ENCODE assay signal across 22 mouse cellular contexts in genomic region chr8:85716696-85717095, GRCm38 (mm10). TPM values are rescaled to one million over a fixed set of nuclear protein-coding genes. Genes with fewer than 3 reads are reported as not detected.
A peak's percentile ranks its signal among the peaks of the same experiment; 100 is the strongest.
DNase-seq lines count a peak whose midpoint lies in the region; ATAC-seq and TF ChIP-seq lines count a peak whose summit lies in the region.
"Had no signal": no experiment of that assay in that cellular context is flagged by ENCODE, and none has a peak within 500 bp of the region (broad histone marks: within the 10 kb centered on the region; RNA-seq: fewer than 3 reads in every experiment).

No protein-coding gene starts in this region.

- H3K9ac ChIP-seq in lung, postnatal 0 days (replicated peaks; ENCODE audit: low read depth), result no peak overlapping the region
- H3K9ac ChIP-seq: embryonic facial prominence, embryonic 13.5 days; embryonic facial prominence, embryonic 15.5 days; forebrain, embryonic 12.5 days had no signal

- no peaks in the 10 kb centered on the region for H3K9me3 ChIP-seq in lung, postnatal 0 days (ENCODE audit: low read length)
- H3K9me3 ChIP-seq: embryonic facial prominence, embryonic 13.5 days; embryonic facial prominence, embryonic 15.5 days; forebrain, embryonic 10.5 days; forebrain, embryonic 12.5 days; G1E had no signal

- TF ChIP-seq EP300 in lung, postnatal 0 days (IDR thresholded peaks at IDR 0.05), result no peak

- no peak overlapping the region for H3K27ac ChIP-seq in lung, postnatal 0 days (ENCODE audit: low read length)
- H3K27ac ChIP-seq: embryonic facial prominence, embryonic 13.5 days; embryonic facial prominence, embryonic 15.5 days; forebrain, embryonic 10.5 days; forebrain, embryonic 12.5 days had no signal

- DNase-seq in adrenal gland, adult (ENCODE audit: inconsistent age in 2 of 2, low spot score in 1 of 2), result peak; percentile 33 to 54
- DNase-seq in adrenal gland, postnatal 4 days (ENCODE audit: low spot score in 2 of 2), result no peak
- peak; percentile 88 for DNase-seq in A20 (ENCODE audit: low read depth, low spot score)
- DNase-seq in adrenal gland, adult 8-10 months, result peak; percentile 2
- DNase-seq in adrenal gland, postnatal 14 days, result peak; percentile 6
- no peak for DNase-seq in lung, postnatal 0 days (ENCODE audit: low spot score)
- DNase-seq in cerebellum, adult 8-10 months, result no peak
- DNase-seq: cerebellum, adult 11 months; cerebellum, adult 18-20 months; cerebellum, adult 9-10 months; cerebellum, postnatal 36 days; embryo, embryonic 11 days had no signal

- ATAC-seq in activated CD4-positive, CD25-positive, alpha-beta regulatory T cell, adult 4 months, result no peak
- no peak for ATAC-seq in lung, postnatal 0 days
- ATAC-seq: forebrain, embryonic 14.5 days; forebrain, embryonic 16.5 days; Patski had no signal

- no peak for TF ChIP-seq CTCF in lung, postnatal 0 days (IDR thresholded peaks at IDR 0.05)

- no peak overlapping the region for H3K4me2 ChIP-seq in lung, postnatal 0 days (replicated peaks; ENCODE audit: low read depth, low read length)
- H3K4me2 ChIP-seq: embryonic facial prominence, embryonic 13.5 days; embryonic facial prominence, embryonic 15.5 days; forebrain, embryonic 12.5 days had no signal

- WGBS in lung, postnatal 0 days, result 87% methylated on average over 4 of the region's 4 CpGs

- H3K4me1 ChIP-seq in lung, postnatal 0 days (ENCODE audit: insufficient read depth, low read depth, low read length), result no peaks in the 10 kb centered on the region
- H3K4me1 ChIP-seq: embryonic facial prominence, embryonic 13.5 days; embryonic facial prominence, embryonic 15.5 days; forebrain, embryonic 10.5 days; forebrain, embryonic 12.5 days had no signal

- H3K4me3 ChIP-seq in lung, postnatal 0 days (ENCODE audit: low read depth, low read length), result no peak overlapping the region
- H3K4me3 ChIP-seq: embryonic facial prominence, embryonic 13.5 days; embryonic facial prominence, embryonic 15.5 days; erythroblast, embryonic 14.5 days; forebrain, embryonic 10.5 days; forebrain, embryonic 12.5 days had no signal

- no peaks in the 10 kb centered on the region for H3K27me3 ChIP-seq in lung, postnatal 0 days (replicated peaks; ENCODE audit: insufficient read depth, low read length)
- H3K27me3 ChIP-seq: embryonic facial prominence, embryonic 13.5 days; embryonic facial prominence, embryonic 15.5 days; forebrain, embryonic 12.5 days; Patski had no signal

- H3K36me3 ChIP-seq in lung, postnatal 0 days (ENCODE audit: insufficient read depth, low read length), result no peaks in the 10 kb centered on the region; the same call in 1 of the 2 replicates

RNA-seq across cellular contexts. Expression of gene Neto2, which starts 16.0 kb away (rescaled TPM):
- 1 to 10 TPM; 6.9 to 7.0 TPM for total RNA-seq in adrenal gland, postnatal 4 days (2021)
- 1 to 10 TPM; 4.5 to 6.3 (median 5.6) TPM for total RNA-seq in adrenal gland, adult 8-10 months (2022)
- total RNA-seq in adrenal gland, postnatal 14 days (2021), result 6.7 and 7.7 TPM in 2 replicates
- under 1 TPM; 0.08 to 0.48 TPM for polyA plus RNA-seq in activated CD4-positive, CD25-positive, alpha-beta regulatory T cell, adult 4 months (2017; shearing (Covaris generic))
- polyA plus RNA-seq in lung, postnatal 0 days (2015; fragmentation: Nextera tagmentation; extraction: Ambion mirVana), result 0.88 and 1.5 TPM in 2 replicates
- polyA plus RNA-seq: G1E had no signal

Comparison
In these comparisons a context has a peak if more than half of its experiments do, and no peak if none do; other contexts are left out.
1. DNase-seq: peak in adrenal gland, adult (2 of 2), A20 (single experiment), adrenal gland, adult 8-10 months (single experiment) and adrenal gland, postnatal 14 days (single experiment); none in adrenal gland, postnatal 4 days (0 of 2), lung, postnatal 0 days (single experiment) and cerebellum, adult 8-10 months (single experiment).